ENCODE assay signal across 8 mouse cellular contexts in the genomic region with DNA sequence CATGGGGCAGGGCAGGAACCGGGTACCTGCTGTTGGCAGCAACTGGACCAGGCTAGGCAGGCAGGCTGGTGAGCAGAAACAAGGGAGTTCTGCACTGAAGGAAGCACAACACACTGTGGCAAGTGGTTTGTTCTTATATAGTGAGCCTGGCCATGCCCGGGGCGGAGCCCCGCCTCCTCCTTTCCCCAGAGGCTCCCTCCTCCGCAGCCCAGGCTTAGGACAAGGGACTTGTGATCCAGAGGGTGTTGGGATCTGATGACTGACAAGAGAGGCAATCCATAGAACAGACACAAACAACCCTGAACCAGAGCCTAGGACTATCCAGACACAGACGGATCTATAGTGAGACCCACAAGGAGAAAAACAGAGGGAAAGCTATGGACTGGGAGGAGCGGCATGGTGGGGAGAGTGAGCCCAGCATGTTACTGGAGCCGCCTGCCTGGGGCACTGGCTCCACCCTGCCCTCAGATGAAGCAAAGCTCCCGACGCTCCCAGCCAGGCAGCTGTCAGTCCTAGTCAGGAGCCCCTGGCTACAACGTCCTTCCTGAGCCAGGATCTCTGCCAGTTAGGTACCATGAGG. TPM values are rescaled to one million over a fixed set of nuclear protein-coding genes. Genes with fewer than 3 reads are reported as not detected.
DNase-seq lines count a peak whose midpoint lies in the region; ATAC-seq and TF ChIP-seq lines count a peak whose summit lies in the region.

A gene (minus strand): TSS at position 112 of the 580 bp plus-strand sequence.

- 0 out of 2 replicates have a peak within 1 kb of the TSS, but pooled peaks have one; percentile 8 for H3K4me3 ChIP-seq in kidney, embryonic 14.5 days (ENCODE audit: low read length)
- no peak within 1 kb of the TSS for H3K4me3 ChIP-seq in hindbrain, postnatal 0 days (ENCODE audit: low read length)
- no peak within 1 kb of the TSS for H3K4me3 ChIP-seq in midbrain, embryonic 13.5 days (replicated peaks)

- H3K36me3 ChIP-seq in kidney, embryonic 14.5 days (ENCODE audit: control insufficient read depth, insufficient read depth, low read length): no peaks in the 10 kb centered on the region
- H3K36me3 ChIP-seq in hindbrain, postnatal 0 days (ENCODE audit: insufficient read depth, low read length): no peaks in the 10 kb centered on the region
- no peaks in the 10 kb centered on the region for H3K36me3 ChIP-seq in midbrain, embryonic 13.5 days

- peak; percentile 44; the same call in 1 of the 2 replicates for ATAC-seq in kidney, embryonic 14.5 days (ENCODE audit: low FRiP score, low TSS enrichment)
- peak; percentile 39; the same call in 1 of the 2 replicates for ATAC-seq in hindbrain, postnatal 0 days
- ATAC-seq in midbrain, embryonic 13.5 days: peak; percentile 75

- no peaks in the 10 kb centered on the region for H3K9me3 ChIP-seq in kidney, embryonic 14.5 days (ENCODE audit: control insufficient read depth, low read length)
- H3K9me3 ChIP-seq in hindbrain, postnatal 0 days (ENCODE audit: low read length): no peaks in the 10 kb centered on the region
- no peaks in the 10 kb centered on the region for H3K9me3 ChIP-seq in midbrain, embryonic 13.5 days

- 0 out of 2 replicates have a peak, but pooled peaks cover 3% of the 10 kb centered on the region for H3K27me3 ChIP-seq in kidney, embryonic 14.5 days (ENCODE audit: control insufficient read depth, insufficient read depth, low read length)
- no peaks in the 10 kb centered on the region for H3K27me3 ChIP-seq in hindbrain, postnatal 0 days (ENCODE audit: insufficient read depth, low read length)
- 0 out of 2 replicates have a peak, but pooled peaks cover 3% of the 10 kb centered on the region for H3K27me3 ChIP-seq in midbrain, embryonic 13.5 days

- peak within 1 kb of the TSS; percentile 32; the same call in 1 of the 2 replicates for H3K9ac ChIP-seq in kidney, embryonic 14.5 days (ENCODE audit: low read depth, low read length)
- no peak within 1 kb of the TSS for H3K9ac ChIP-seq in hindbrain, postnatal 0 days (replicated peaks; ENCODE audit: low read length)
- peak within 1 kb of the TSS; percentile 24 for H3K9ac ChIP-seq in midbrain, embryonic 13.5 days (replicated peaks)

- H3K4me2 ChIP-seq in kidney, embryonic 14.5 days (replicated peaks; ENCODE audit: low read depth, low read length): peak within 1 kb of the TSS; percentile 41
- H3K4me2 ChIP-seq in hindbrain, postnatal 0 days (ENCODE audit: low read depth, low read length): peak within 1 kb of the TSS; percentile 24
- peak within 1 kb of the TSS; percentile 40 for H3K4me2 ChIP-seq in midbrain, embryonic 13.5 days (replicated peaks)

- no peak for DNase-seq in kidney, adult 8-10 months
- peak; percentile 26 for DNase-seq in R1 (ENCODE audit: low read depth, low spot score)
- peak; percentile 60 for DNase-seq in gastrocnemius, postnatal 25 days
- DNase-seq in hindbrain, postnatal 0 days (ENCODE audit: low spot score): no peak
- no peak for DNase-seq in urinary bladder, postnatal 14 days (ENCODE audit: low spot score)
- DNase-seq in spleen, adult 18-20 months: no peak

- WGBS in kidney, embryonic 14.5 days: 5% methylated on average over 11 of the region's 11 CpGs
- 13% methylated on average over 11 of the region's 11 CpGs for WGBS in hindbrain, postnatal 0 days
- WGBS in midbrain, embryonic 13.5 days: 2% methylated on average over 11 of the region's 11 CpGs

- no peak for TF ChIP-seq CTCF in hindbrain, postnatal 0 days (IDR thresholded peaks at IDR 0.05; ENCODE audit: low read depth)

- peaks cover 14% of the 10 kb centered on the region for H3K4me1 ChIP-seq in kidney, embryonic 14.5 days (ENCODE audit: control insufficient read depth, insufficient read depth, low read length)
- peaks cover 10% of the 10 kb centered on the region; the same call in 1 of the 2 replicates for H3K4me1 ChIP-seq in hindbrain, postnatal 0 days (ENCODE audit: insufficient read depth, low read length)
- H3K4me1 ChIP-seq in midbrain, embryonic 13.5 days (replicated peaks): peaks cover 10% of the 10 kb centered on the region

- H3K27ac ChIP-seq in kidney, embryonic 14.5 days (ENCODE audit: low read depth, low read length): no peak within 1 kb of the TSS
- no peak within 1 kb of the TSS for H3K27ac ChIP-seq in hindbrain, postnatal 0 days
- no peak within 1 kb of the TSS for H3K27ac ChIP-seq in midbrain, embryonic 13.5 days

RNA-seq across cellular contexts. Expression of the gene that starts here (rescaled TPM):
- polyA plus RNA-seq in kidney, embryonic 14.5 days (2014; fragmentation: Nextera tagmentation; extraction: Ambion mirVana): 1.7 and 1.9 TPM in 2 replicates
- total RNA-seq in gastrocnemius, postnatal 25 days (2021): 10 to 100 TPM; 17.7 to 20.0 TPM
- total RNA-seq in hindbrain, postnatal 0 days (2014; rRNA removed): 5.5 and 8.3 TPM in 2 replicates
- 7.1 and 7.5 TPM in 2 replicates for polyA plus RNA-seq in hindbrain, postnatal 0 days (2015; fragmentation: Nextera tagmentation; extraction: Ambion mirVana)
- polyA plus RNA-seq in midbrain, embryonic 13.5 days (2015; fragmentation: Nextera tagmentation; extraction: Ambion mirVana): 4.2 and 4.8 TPM in 2 replicates

Comparison
In these comparisons a context has a peak if more than half of its experiments do, and no peak if none do; other contexts are left out.
1. DNase-seq: peak in R1 (single experiment) and gastrocnemius, postnatal 25 days (single experiment); none in kidney, adult 8-10 months (0 of 2), hindbrain, postnatal 0 days (single experiment), urinary bladder, postnatal 14 days (single experiment) and spleen, adult 18-20 months (0 of 2).
2. Peak in every context shown above with its lines, with median percentiles within 50 percentile points of each other: ATAC-seq and H3K4me2 ChIP-seq.